Mouse (Mus musculus): ENCODE results near the gene Slc34a3.
"Not testable (repeated sequence)": the region's sequence is repeated elsewhere in the genome, so short reads cannot be mapped to it uniquely, and the experiment has no call there.

Gene Slc34a3

GRCm38 (mm10) chr2:25234050-25234449, at the start of gene Slc34a3:
Gene Slc34a3, minus strand, starts transcription at chr2:25234364.
- DNase-seq: no peak

- peak; percentile 81 for DNase-seq
Observed at GRCm38 (mm10) chr2:25278928-25279882, 45.0 kb upstream of the Slc34a3 start.

DNA sequence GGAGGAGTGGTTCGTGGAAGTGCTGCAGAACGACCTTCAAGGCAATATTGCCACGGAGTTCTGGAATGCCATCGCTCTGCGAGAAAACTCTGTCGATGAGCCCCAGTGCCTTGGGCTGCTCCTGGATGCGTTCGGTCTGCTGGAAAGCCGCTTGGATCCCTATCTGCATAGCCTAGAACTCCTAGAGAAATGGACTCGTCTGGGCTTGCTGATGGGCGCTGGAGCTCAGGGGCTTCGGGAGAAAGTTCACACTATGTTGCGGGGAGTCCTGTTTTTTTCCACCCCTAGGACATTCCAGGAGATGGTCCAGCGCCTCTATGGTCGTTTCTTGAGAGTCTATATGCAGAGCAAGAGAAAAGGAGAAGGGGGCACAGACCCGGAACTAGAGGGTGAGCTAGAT, 38.8 kb upstream of the Slc34a3 start:
- peak; percentile 21 for DNase-seq

DNA sequence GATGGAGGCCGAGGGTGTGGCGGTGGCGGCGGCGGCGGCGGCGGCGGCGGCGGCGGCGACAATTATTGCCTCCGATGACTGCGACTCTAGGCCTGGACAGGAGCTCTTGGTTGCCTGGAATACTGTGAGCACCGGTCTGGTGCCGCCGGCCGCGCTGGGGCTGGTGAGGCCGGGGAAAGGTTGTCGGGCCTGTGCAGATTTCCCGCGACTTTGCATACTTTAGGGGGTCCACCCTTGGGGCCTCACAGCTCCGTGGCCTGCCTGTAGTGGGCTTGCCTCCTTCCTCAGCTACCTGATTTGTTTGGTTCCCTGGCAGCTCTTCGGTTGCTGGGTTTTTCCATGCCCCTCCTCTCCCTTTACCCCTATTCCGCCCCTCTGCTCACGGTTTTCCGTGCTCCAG, 38.4 kb upstream of the Slc34a3 start:
- no peak for DNase-seq

- peak; percentile 96 for DNase-seq
Observed at GRCm38 (mm10) chr2:25271827-25272511, 37.8 kb upstream of the Slc34a3 start, which contains the start of the genes Ssna1 and Anapc2. Gene Ssna1, minus strand, starts transcription at chr2:25272438. Gene Anapc2, plus strand, starts transcription at chr2:25272478.

DNA sequence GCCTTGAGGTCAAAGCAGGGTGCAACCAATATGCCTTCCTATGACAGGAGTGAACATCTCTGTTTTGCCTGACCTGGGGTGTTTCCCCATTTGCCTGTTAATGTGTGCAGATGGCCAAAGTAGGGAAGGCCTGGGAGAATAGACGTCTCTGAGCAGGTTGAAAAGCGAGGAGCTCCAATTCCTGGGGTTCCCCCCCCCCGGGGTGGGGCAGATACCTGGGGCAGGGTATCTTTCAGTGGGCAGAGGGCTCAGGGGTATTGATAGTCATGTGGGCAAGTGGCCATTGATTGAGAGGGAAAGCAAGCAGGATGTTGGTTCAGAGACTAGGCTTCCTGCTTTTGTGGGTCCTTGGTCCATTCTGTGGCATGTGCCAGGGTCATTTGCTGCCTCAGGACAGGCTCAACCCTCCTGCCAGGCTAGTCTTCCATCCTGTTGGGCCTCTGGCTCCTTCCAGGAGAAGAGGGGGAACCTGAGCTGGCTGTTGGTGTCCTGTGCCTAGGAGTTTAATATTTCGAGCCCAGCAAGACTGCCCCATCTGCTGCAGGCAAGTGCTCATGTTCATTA, 33.7 kb upstream of the Slc34a3 start:
- no peak for DNase-seq

DNA sequence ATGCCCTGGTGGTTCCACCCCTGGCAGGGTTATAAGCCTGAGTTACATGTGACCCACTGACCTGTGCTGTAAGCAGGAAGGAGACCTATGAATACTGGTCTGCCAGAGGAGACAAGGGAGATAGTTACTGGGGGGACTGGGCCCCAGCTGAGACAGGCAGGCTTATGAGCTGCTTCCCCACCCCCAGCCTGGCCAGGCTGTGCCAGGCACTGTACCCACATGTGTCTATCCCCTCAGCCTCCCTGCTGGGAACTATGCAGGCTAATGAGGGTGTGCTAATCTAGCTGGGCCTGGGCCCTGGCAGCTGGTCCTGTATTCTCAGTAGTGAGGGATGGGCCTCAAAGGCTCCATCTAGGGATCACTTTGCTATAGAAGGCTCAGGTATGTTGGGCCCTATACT, 33.1 kb upstream of the Slc34a3 start:
- DNase-seq: peak; percentile 55

GRCm38 (mm10) chr2:25266720-25267119, 32.6 kb upstream of the Slc34a3 start:
- DNase-seq: peak; percentile 79

DNA sequence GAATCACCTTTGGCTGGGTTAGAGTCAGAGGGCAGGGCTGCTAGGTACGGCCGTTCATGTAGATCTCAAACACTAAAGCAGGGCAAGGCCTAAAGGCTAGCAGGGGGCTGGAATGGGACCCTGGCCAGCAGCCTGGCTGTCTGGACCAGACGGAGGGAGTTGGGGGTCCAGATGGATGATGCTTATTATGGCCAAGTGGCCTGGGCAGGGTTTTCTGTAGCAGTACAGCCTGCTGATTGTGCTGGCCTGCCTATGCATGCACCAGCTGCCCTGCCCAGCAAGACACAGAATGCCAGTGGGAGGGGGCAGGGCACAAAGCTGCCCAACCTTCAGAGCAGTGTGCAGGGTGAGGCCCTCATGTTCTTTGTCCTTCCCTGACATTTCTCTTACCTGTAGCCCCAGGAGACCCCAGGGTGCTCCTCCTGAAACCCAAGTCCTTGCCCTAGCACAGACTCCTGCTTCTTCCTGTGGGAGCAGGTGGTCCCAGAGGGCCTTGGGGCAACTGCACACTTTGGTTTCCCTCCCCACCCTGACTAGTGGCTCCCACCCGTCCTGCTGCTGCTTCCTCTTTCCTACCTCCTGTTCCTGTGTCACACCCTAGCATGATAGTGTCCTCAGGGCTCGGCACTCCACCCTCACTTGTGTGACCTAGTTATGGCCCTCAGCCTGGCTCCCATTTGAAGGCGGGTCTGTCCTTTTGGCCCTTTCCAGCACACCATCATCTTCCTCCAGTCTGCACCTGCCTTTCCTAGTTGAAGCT, 31.9 kb upstream of the Slc34a3 start:
- DNase-seq: peak; percentile 96

GRCm38 (mm10) chr2:25264851-25265250, 30.7 kb upstream of the Slc34a3 start:
- DNase-seq: peak; percentile 87

GRCm38 (mm10) chr2:25264286-25264660, 30.1 kb upstream of the Slc34a3 start:
- peak; percentile 45 for DNase-seq

DNA sequence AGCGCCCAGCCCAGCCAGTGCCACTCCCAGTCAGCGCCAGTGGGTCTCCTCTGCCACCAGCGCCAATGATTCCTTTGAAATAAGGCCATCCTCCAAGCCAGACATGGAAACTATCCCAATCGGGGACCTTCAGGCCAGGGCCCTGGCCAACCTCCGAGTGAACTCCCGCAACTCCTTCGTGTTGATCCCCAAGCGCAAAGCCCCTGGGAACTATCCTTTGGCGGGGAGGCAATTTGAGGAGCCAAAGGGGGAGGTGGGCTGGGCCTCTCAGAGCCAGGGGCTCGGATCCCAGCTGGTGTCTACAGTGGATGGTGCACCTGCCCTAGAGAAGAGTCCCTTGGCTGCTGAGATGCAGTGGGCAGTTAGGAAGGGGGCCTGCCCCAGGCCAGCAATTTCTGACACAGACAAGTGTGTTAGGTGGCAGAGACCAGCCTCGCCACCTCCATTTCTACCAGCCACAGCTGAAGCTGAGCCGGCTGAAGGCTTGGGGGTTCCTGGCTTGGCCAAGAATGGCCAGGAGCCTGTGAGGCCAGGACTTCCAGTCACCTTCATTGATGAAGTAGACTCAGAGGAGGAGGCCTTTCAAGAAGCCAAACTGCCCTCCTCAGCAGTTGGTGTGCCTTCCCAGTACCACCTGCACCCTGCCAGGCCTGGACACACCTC, 29.6 kb upstream of the Slc34a3 start:
- peak; percentile 44 for DNase-seq

DNA sequence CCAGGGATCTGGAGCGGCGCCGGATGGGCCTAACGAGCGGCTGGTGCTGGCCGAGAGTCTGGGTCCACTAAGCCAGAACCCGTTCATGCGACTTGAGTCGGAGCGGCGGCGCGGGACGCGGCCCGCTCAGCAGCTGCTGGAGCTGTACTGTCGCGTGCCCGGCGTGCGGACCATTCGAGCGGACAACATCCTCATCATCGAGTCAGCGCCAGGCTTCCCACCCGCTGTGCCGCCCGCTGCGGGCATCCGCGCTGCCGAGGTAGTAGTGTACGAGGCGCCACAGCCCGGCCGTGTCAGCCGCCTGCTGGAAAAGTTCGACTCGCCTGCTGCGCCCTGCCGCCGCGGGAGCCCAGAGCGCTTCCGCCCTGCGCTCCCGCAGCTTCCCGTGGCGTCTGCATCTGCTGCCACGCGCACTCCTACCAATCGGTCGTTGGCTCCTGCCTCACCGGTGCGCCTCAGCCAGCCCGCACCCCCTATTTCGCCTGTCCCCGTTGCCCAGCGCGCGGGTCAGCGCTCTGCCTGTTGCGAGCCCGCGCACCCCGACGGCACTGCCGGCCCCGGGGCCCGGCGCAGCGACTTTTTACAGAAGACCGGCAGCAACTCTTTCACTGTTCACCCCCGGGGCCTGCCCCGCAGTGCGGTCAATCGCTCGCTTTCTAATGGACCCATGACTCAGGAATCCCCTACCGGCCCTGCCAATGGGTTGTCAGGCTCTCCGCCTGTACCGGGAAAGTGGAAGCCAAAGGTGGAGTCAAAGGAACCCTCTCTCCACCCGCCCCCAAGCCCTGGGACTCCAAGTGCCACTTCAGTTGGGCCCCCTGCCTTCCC, 28.8 kb upstream of the Slc34a3 start:
- DNase-seq: peak; percentile 81

- peak; percentile 95 for DNase-seq
Observed at GRCm38 (mm10) chr2:25262291-25262767, 28.2 kb upstream of the Slc34a3 start, which contains the start of gene Tprn. Gene Tprn, plus strand, starts transcription at chr2:25262618.

DNA sequence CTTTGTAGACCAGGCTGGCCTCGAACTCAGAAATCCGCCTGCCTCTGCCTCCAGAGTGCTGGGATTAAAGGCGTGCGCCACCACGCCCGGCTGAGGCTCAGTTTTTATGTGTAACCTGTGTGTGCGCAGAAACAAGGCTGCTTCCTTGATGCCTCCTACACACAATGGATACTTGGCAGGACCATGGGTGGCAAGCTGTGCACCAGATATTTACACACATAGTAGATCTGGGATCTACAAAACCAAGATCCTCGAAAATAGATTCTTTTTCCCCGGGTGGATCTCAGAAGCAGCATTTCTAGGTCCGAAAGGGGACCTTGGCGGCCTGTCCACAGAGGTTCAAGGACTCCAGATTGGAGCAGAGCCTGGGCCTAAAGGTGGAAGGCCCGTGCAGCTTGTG, 27.7 kb upstream of the Slc34a3 start:
- DNase-seq: no peak

DNA sequence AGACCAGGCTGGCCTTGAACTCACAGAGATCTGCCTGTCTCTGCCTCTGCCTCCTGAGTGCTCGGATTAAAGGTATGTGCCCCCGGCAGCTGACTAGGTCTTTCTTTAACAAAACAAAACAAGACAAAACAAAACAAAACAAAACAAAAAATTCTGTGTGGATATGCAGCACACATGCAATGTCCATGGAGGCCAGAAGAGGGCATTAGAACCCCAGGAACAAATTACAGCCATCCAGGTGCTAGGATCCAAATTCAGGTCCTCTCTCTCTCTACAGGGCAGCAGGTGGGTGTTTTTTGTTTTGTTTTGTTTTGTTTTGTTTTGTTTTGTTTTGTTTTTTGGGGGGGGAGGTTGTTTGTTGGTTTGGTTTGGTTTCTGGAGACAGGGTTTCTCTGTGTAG, 24.7 kb upstream of the Slc34a3 start:
- no peak for DNase-seq

DNA sequence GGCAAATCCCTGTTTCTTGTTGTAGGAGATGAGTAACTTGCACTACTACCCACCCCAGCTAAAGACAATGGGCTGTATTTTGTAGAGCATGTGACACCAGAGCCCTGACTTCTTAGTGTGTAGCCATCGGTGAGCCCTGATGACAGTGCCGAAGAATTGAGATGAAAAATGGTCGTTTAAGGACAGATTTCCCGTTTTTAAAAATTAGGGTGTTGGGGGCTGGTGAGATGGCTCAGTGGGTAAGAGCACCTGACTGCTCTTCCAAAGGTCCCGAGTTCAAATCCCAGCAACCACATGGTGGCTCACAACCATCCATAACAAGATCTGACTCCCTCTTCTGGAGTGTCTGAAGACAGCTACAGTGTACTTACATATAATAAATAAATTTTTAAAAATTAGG, 23.1 kb upstream of the Slc34a3 start:
- DNase-seq: not testable (repeated sequence)

- not testable (repeated sequence) for DNase-seq
Observed at GRCm38 (mm10) chr2:25256443-25257109, 22.4 kb upstream of the Slc34a3 start.

DNA sequence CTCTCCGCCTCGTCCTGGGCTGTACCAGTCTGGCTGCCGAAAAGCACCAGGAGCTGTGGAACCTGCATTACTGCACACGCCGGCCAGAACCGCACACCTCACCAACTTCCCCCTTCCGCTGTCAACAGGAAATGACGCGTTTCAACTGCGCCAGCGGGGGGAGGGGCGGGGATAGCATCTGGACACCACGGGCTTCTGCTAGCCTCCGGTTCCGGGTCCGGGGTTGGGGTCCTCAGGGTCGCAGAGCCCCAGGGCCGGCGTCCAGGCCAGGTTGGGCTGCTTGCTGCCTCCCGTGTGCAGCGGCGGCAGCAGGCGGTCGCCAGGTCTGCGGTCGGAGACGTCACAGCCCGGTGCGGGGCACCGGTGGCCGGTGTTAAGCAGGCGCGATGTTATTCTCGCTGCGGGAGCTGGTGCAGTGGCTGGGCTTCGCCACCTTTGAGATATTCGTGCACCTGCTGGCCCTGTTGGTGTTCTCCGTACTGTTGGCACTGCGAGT, 21.2 kb upstream of the Slc34a3 start, which contains the start of gene Tmem203:
Gene Tmem203 (plus strand): TSS at position 156 of the 496 bp plus-strand sequence.
- peak; percentile 77 for DNase-seq

DNA sequence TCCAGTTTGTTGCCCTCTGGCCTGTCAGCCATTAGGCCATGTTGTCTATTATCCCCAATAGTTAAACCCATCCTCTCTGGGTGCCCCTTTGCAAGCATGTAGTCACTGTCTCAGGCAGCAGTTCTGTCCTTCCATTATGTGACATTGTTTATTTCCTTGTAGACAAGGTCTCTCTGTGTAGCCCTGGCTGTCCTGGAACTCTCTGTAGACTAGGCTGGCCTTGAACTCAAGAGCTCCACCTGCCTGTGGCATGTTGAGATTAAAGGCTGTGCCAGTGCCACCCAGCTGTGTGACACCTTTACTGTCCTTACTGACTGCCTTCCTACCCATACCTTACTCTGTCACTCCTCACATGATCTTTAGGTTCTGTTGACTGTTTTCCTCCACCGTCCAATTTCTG, 18.2 kb upstream of the Slc34a3 start:
- DNase-seq: no peak

Data from cerebellum, adult 11 months (tissue).